Mouse (Mus musculus) retina, embryonic 14.5 days (tissue): ENCODE measurements around the gene Eef1akmt1.

Source experiments
- DNase-seq: peaks from one replicate; pipeline ENCODE4 v3.0.0-alpha.2; 2015; ENCODE audit warnings: low spot score

Eef1akmt1 gene

GRCm38 (mm10) chr14:57571155-57572133, at the start of gene Eef1akmt1:
TSS of gene Eef1akmt1 (minus strand) at chr14:57571612.
- DNase-seq, result peak; percentile 97

GRCm38 (mm10) chr14:57620598-57621236, 49.3 kb upstream of the Eef1akmt1 start:
- DNase-seq, result no peak

GRCm38 (mm10) chr14:57619487-57619886, 48.1 kb upstream of the Eef1akmt1 start:
- DNase-seq, result peak; percentile 72

- no peak for DNase-seq
These were observed 46.3 kb upstream of the Eef1akmt1 start for GRCm38 (mm10) chr14:57617675-57618074.

GRCm38 (mm10) chr14:57616339-57616965, 45.0 kb upstream of the Eef1akmt1 start:
- DNase-seq, result no peak

GRCm38 (mm10) chr14:57615828-57616227, 44.4 kb upstream of the Eef1akmt1 start:
- no peak for DNase-seq

- DNase-seq, result no peak
These were observed 39.6 kb upstream of the Eef1akmt1 start for GRCm38 (mm10) chr14:57611034-57611433.

- no peak for DNase-seq
These were observed 38.5 kb upstream of the Eef1akmt1 start for GRCm38 (mm10) chr14:57609816-57610329.

GRCm38 (mm10) chr14:57607500-57607899, 36.1 kb upstream of the Eef1akmt1 start:
- DNase-seq, result no peak

GRCm38 (mm10) chr14:57606663-57607365, 35.4 kb upstream of the Eef1akmt1 start:
- DNase-seq, result no peak

GRCm38 (mm10) chr14:57593279-57593678, 21.9 kb upstream of the Eef1akmt1 start:
- no peak for DNase-seq

- DNase-seq, result no peak
These were observed 20.4 kb upstream of the Eef1akmt1 start for GRCm38 (mm10) chr14:57591830-57592229.

- no peak for DNase-seq
These were observed 5.1 kb upstream of the Eef1akmt1 start for GRCm38 (mm10) chr14:57576364-57577060.

- DNase-seq, result no peak
These were observed 3.6 kb upstream of the Eef1akmt1 start for GRCm38 (mm10) chr14:57574792-57575587.

GRCm38 (mm10) chr14:57565626-57566025, 5.8 kb downstream of the Eef1akmt1 start:
- DNase-seq, result no peak

GRCm38 (mm10) chr14:57556922-57557321, 14.5 kb downstream of the Eef1akmt1 start:
- DNase-seq, result no peak

GRCm38 (mm10) chr14:57555471-57556070, 15.8 kb downstream of the Eef1akmt1 start:
- DNase-seq, result no peak

- no peak for DNase-seq
These were observed 17.0 kb downstream of the Eef1akmt1 start for GRCm38 (mm10) chr14:57554434-57554833.

GRCm38 (mm10) chr14:57552945-57553344, 18.5 kb downstream of the Eef1akmt1 start:
- no peak for DNase-seq

GRCm38 (mm10) chr14:57547062-57547461, 24.4 kb downstream of the Eef1akmt1 start:
- no peak for DNase-seq
